Mouse (Mus musculus) hindbrain, embryonic 16.5 days (tissue): ENCODE measurements around the gene Ttll11. TPM values are rescaled to one million over a fixed set of nuclear protein-coding genes. Genes with fewer than 3 reads are reported as not detected.
A peak's percentile ranks its signal among the peaks of the same experiment; 100 is the strongest.

ENCODE experiments used
- ATAC-seq: fragments of 200-750 bp; cut with Nextera tagmentation; 2 replicates; pipeline ENCODE4 v1.8.0; 2017; ENCODE audit warnings: moderate TSS enrichment, moderate library complexity
- H3K27ac ChIP-seq: fragments of 300-500 bp; sonication (generic); 2 replicates; pipeline ENCODE4 v1.5.1; 2014; ENCODE audit warnings: low read depth, mild to moderate bottlenecking, control low read depth, low read length, moderate library complexity
- H3K27me3 ChIP-seq: fragments of 300-500 bp; sonication (generic); replicated peaks from 2 replicates; pipeline ENCODE4 v1.6.1; 2014; ENCODE audit warnings: low read length; ENCODE audit not compliant: control insufficient read depth, insufficient read depth
- H3K36me3 ChIP-seq: fragments of 300-500 bp; sonication (generic); 2 replicates; pipeline ENCODE4 v1.6.1; 2014; ENCODE audit warnings: mild to moderate bottlenecking, low read length, moderate library complexity, mixed read lengths; ENCODE audit not compliant: control insufficient read depth, insufficient read depth
- H3K4me1 ChIP-seq: fragments of 300-500 bp; sonication (generic); 2 replicates; pipeline ENCODE4 v1.6.1; 2014; ENCODE audit warnings: low read depth, low read length; ENCODE audit not compliant: control insufficient read depth, insufficient read depth
- H3K4me2 ChIP-seq: fragments of 300-500 bp; sonication (generic); 2 replicates; pipeline ENCODE4 v1.6.1; 2014; ENCODE audit warnings: mild to moderate bottlenecking, low read length, control low read depth, moderate library complexity
- H3K4me3 ChIP-seq: fragments of 300-500 bp; sonication (generic); 2 replicates; pipeline ENCODE4 v1.5.1; 2014; ENCODE audit warnings: mild to moderate bottlenecking, low read length, control low read depth, moderate library complexity
- H3K9ac ChIP-seq: fragments of 300-500 bp; sonication (generic); 2 replicates; pipeline ENCODE4 v1.6.1; 2014; ENCODE audit warnings: low read depth, mild to moderate bottlenecking, control low read depth, low read length, moderate library complexity
- H3K9me3 ChIP-seq: fragments of 300-500 bp; sonication (generic); 2 replicates; pipeline ENCODE4 v1.6.1; 2014; ENCODE audit warnings: mild to moderate bottlenecking, low read length, moderate library complexity; ENCODE audit not compliant: control insufficient read depth
- WGBS: fragments of 180-500 bp; shearing (Covaris S2); extraction: QIAGEN DNeasy Blood & Tissue Kit; methylation state at CpG from one replicate; pipeline ENCODE4 v1.1.7; 2014; 5-methylcytosine and 5-hydroxymethylcytosine counted together
- polyA plus RNA-seq: library from polyadenylated mRNA; unstranded; fragments of >200 nt; fragmentation: Nextera tagmentation; extraction: Ambion mirVana; gene quantifications from 2 replicates; pipeline ENCODE4 v1.2.1, GENCODE M21; 2015

Gene Ttll11
- polyA plus RNA-seq, 1 experiment from 2014 or later, result 2.6 TPM

- Histone ChIP-seq H3K4me3 (no peak overlapping the region), H3K9ac (no peak overlapping the region), H3K27ac (peak overlapping the region; percentile 42; the same call in 1 of the 2 replicates), H3K4me1 (peaks cover 6% of the 10 kb centered on the region), H3K27me3 (no peaks in the 10 kb centered on the region), H3K4me2 (no peak overlapping the region), H3K9me3 (no peaks in the 10 kb centered on the region), H3K36me3 (no peaks in the 10 kb centered on the region)
- 55% methylated on average over 7 of the region's 7 CpGs for WGBS
- ATAC-seq, result peak; percentile 59
These were observed 119.9 kb downstream of the Ttll11 start for GRCm38 (mm10) chr2:35859708-35860393.

- no peaks in the 10 kb centered on the region for H3K36me3 ChIP-seq
- H3K9ac ChIP-seq, result no peak overlapping the region
- WGBS, result 76% methylated on average over 6 of the region's 6 CpGs
- peaks cover 6% of the 10 kb centered on the region for H3K4me1 ChIP-seq
- no peak overlapping the region for H3K27ac ChIP-seq
- no peak overlapping the region for H3K4me2 ChIP-seq
- no peaks in the 10 kb centered on the region for H3K9me3 ChIP-seq
- H3K4me3 ChIP-seq, result no peak overlapping the region
- H3K27me3 ChIP-seq, result no peaks in the 10 kb centered on the region
- no peak for ATAC-seq
These were observed 121.4 kb downstream of the Ttll11 start for GRCm38 (mm10) chr2:35858281-35858680.

- no peak for ATAC-seq
- Histone ChIP-seq H3K4me1 (peaks cover 8% of the 10 kb centered on the region), H3K9ac (no peak overlapping the region), H3K36me3 (no peaks in the 10 kb centered on the region), H3K9me3 (no peaks in the 10 kb centered on the region), H3K4me3 (no peak overlapping the region), H3K4me2 (no peak overlapping the region), H3K27me3 (no peaks in the 10 kb centered on the region), H3K27ac (no peak overlapping the region)
- 82% methylated on average over 2 of the region's 2 CpGs for WGBS
These were observed 122.8 kb downstream of the Ttll11 start for GRCm38 (mm10) chr2:35856901-35857300.

GRCm38 (mm10) chr2:35854877-35855276 is 124.8 kb downstream of the Ttll11 start:
- no peak overlapping the region for H3K4me3 ChIP-seq
- no peak overlapping the region for H3K9ac ChIP-seq
- H3K27me3 ChIP-seq, result no peaks in the 10 kb centered on the region
- H3K36me3 ChIP-seq, result no peaks in the 10 kb centered on the region
- ATAC-seq, result no peak
- H3K4me2 ChIP-seq, result no peak overlapping the region
- 38% methylated on average over 5 of the region's 5 CpGs for WGBS
- H3K4me1 ChIP-seq, result peaks cover 3% of the 10 kb centered on the region
- H3K27ac ChIP-seq, result no peak overlapping the region
- no peaks in the 10 kb centered on the region for H3K9me3 ChIP-seq

GRCm38 (mm10) chr2:35852971-35853370 is 126.7 kb downstream of the Ttll11 start:
- Histone ChIP-seq H3K9me3 (no peaks in the 10 kb centered on the region), H3K4me2 (no peak overlapping the region), H3K36me3 (no peaks in the 10 kb centered on the region), H3K4me3 (no peak overlapping the region), H3K4me1 (peaks cover 3% of the 10 kb centered on the region), H3K27me3 (no peaks in the 10 kb centered on the region), H3K27ac (no peak overlapping the region), H3K9ac (no peak overlapping the region)
- WGBS, result 67% methylated on average over 4 of the region's 4 CpGs
- ATAC-seq, result no peak

GRCm38 (mm10) chr2:35852164-35852509 is 127.6 kb downstream of the Ttll11 start:
- Histone ChIP-seq H3K4me3 (no peak overlapping the region), H3K36me3 (no peaks in the 10 kb centered on the region), H3K9ac (no peak overlapping the region), H3K9me3 (no peaks in the 10 kb centered on the region), H3K27ac (no peak overlapping the region), H3K4me2 (no peak overlapping the region), H3K27me3 (no peaks in the 10 kb centered on the region), H3K4me1 (peaks cover 3% of the 10 kb centered on the region)
- 73% methylated on average over 3 of the region's 3 CpGs for WGBS
- no peak for ATAC-seq

- H3K9ac ChIP-seq, result no peak overlapping the region
- peak; percentile 46; the same call in 1 of the 2 replicates for ATAC-seq
- H3K36me3 ChIP-seq, result no peaks in the 10 kb centered on the region
- H3K4me1 ChIP-seq, result peaks cover 3% of the 10 kb centered on the region
- H3K27ac ChIP-seq, result no peak overlapping the region
- H3K9me3 ChIP-seq, result no peaks in the 10 kb centered on the region
- WGBS, result 45% methylated on average over 17 of the region's 17 CpGs
- H3K4me3 ChIP-seq, result no peak overlapping the region
- H3K4me2 ChIP-seq, result no peak overlapping the region
- no peaks in the 10 kb centered on the region for H3K27me3 ChIP-seq
These were observed 128.1 kb downstream of the Ttll11 start for GRCm38 (mm10) chr2:35851420-35852163.

- peak; percentile 48; the same call in 1 of the 2 replicates for ATAC-seq
- Histone ChIP-seq H3K27me3 (no peaks in the 10 kb centered on the region), H3K4me2 (no peak overlapping the region), H3K4me1 (peaks cover 5% of the 10 kb centered on the region), H3K9me3 (no peaks in the 10 kb centered on the region), H3K36me3 (no peaks in the 10 kb centered on the region), H3K27ac (no peak overlapping the region), H3K4me3 (no peak overlapping the region), H3K9ac (no peak overlapping the region)
- WGBS, result 41% methylated on average over 10 of the region's 10 CpGs
These were observed 130.0 kb downstream of the Ttll11 start for GRCm38 (mm10) chr2:35849632-35850230.
